Mouse (Mus musculus) MEL (cell line): Measurements from ENCODE around the gene Gm49450.

Experiments used
- CTCF ChIP-seq, 3 experiments: IDR thresholded peaks in 2 of 3; conservative IDR thresholded peaks in 1 of 3; 2 replicates each; pipeline ENCODE4 v1.5.1; 2011 to 2012; ENCODE audit warnings: low read length in 3 of 3, low read depth in 2 of 3, mild to moderate bottlenecking in 2 of 3, improper control_type of control experiment in 1 of 3, inconsistent platforms in 1 of 3, mixed read lengths in 1 of 3, moderate library complexity in 1 of 3; ENCODE audit not compliant: control insufficient read depth in 1 of 3, insufficient read depth in 1 of 3, poor library complexity in 1 of 3, severe bottlenecking in 1 of 3
- ETS1 ChIP-seq: IDR thresholded peaks from 2 replicates; pipeline ENCODE4 v1.6.1; 2012; ENCODE audit warnings: low read depth, mild to moderate bottlenecking, inconsistent platforms, low read length, improper control_type of control experiment, moderate library complexity
- GABPA ChIP-seq: IDR thresholded peaks from 2 replicates; pipeline ENCODE4 v1.6.1; 2012; ENCODE audit warnings: low read depth, mild to moderate bottlenecking, inconsistent platforms, low read length, improper control_type of control experiment, moderate library complexity
- POLR2A ChIP-seq, 2 experiments: IDR thresholded peaks; 2 replicates each; pipeline ENCODE4 v1.6.1; 2011 to 2012; ENCODE audit warnings: low read length in 2 of 2, mild to moderate bottlenecking in 2 of 2, control low read depth in 1 of 2, improper control_type of control experiment in 1 of 2, low read depth in 1 of 2, moderate library complexity in 1 of 2; ENCODE audit not compliant: control insufficient read depth in 1 of 2, insufficient read depth in 1 of 2, poor library complexity in 1 of 2
- ZKSCAN1 ChIP-seq: IDR thresholded peaks from 2 replicates; pipeline ENCODE4 v1.6.1; 2012; ENCODE audit warnings: low read depth, mild to moderate bottlenecking, inconsistent platforms, low read length, improper control_type of control experiment, moderate library complexity

DNA sequence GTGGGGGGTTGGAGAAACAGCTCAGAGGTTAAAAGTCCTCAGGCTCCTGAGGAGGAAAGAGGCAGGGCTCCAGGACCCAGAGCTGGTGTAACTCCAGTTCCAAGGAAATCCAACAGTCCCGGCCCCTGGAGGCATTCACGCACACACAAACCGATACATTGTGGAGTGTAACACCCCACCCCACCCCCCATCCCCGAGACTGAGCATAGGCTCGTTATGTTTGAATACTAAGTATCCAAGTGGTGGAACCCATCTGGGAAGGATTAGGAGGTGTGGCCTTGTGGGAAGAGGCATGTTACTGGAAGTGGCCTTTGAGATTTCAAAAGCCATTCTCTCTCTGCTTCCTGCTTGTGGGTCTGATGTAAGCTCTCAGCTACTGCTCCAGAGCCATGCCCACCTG lies 31.8 kb downstream of the Gm49450 start:
- TF ChIP-seq ETS1 (no peak), POLR2A (IDR thresholded peaks at IDR 0.05; ENCODE audit: control insufficient read depth in 1 of 2, insufficient read depth in 1 of 2, low read depth in 1 of 2, low read length in 2 of 2, poor library complexity in 1 of 2) (no peak), GABPA (no peak), ZKSCAN1 (no peak), CTCF (IDR thresholded peaks at IDR 0.05 in 2 of 3, conservative IDR thresholded peaks at IDR 0.05 in 1 of 3; ENCODE audit: control insufficient read depth in 1 of 3, insufficient read depth in 1 of 3, low read depth in 2 of 3, low read length in 3 of 3, poor library complexity in 1 of 3, severe bottlenecking in 1 of 3) (no peak)
